Comparison of ENCODE assay signal across 15 mouse cellular contexts in genomic region chr13:110541288-110542148, GRCm38 (mm10).
DNase-seq lines count a peak whose midpoint lies in the region; ATAC-seq and TF ChIP-seq lines count a peak whose summit lies in the region.
"Had no signal": no experiment of that assay in that cellular context is flagged by ENCODE, and none has a peak within 500 bp of the region (broad histone marks: within the 10 kb centered on the region; RNA-seq: fewer than 3 reads in every experiment).

No protein-coding gene starts in this region.

- 74% methylated on average over 5 of the region's 5 CpGs for WGBS in forebrain, embryonic 16.5 days
- 88% methylated on average over 5 of the region's 5 CpGs for WGBS in forebrain, embryonic 11.5 days
- 81% methylated on average over 5 of the region's 5 CpGs for WGBS in liver, postnatal 0 days (ENCODE audit: insufficient replicate concordance)
- 77% methylated on average over 5 of the region's 5 CpGs for WGBS in liver, embryonic 12.5 days (ENCODE audit: insufficient replicate concordance)

- no peak overlapping the region for H3K4me3 ChIP-seq in forebrain, embryonic 16.5 days (replicated peaks; ENCODE audit: low read length)
- H3K4me3 ChIP-seq in forebrain, embryonic 11.5 days (ENCODE audit: low read depth, low read length): no peak overlapping the region
- no peak overlapping the region for H3K4me3 ChIP-seq in liver, postnatal 0 days (ENCODE audit: low read depth, low read length)
- H3K4me3 ChIP-seq in liver, embryonic 12.5 days: no peak overlapping the region
- H3K4me3 ChIP-seq: heart, embryonic 15.5 days; hindbrain, embryonic 15.5 days had no signal

- no peak for TF ChIP-seq CTCF in liver, postnatal 0 days (IDR thresholded peaks at IDR 0.05; ENCODE audit: low read depth)

- no peak for DNase-seq in forebrain, embryonic 11.5 days (ENCODE audit: low spot score)
- DNase-seq in liver, postnatal 0 days: no peak
- DNase-seq in NIH3T3 (ENCODE audit: low read depth): peak; percentile 70
- peak; percentile 26 to 42 for DNase-seq in left cerebral cortex, postnatal 36 days (ENCODE audit: low spot score in 2 of 2)
- no peak for DNase-seq in cerebellum, postnatal 4 days (ENCODE audit: low spot score in 2 of 2)
- no peak for DNase-seq in kidney, adult 8-10 months
- DNase-seq: cerebellum, postnatal 25 days; gastrocnemius, postnatal 10 days; kidney, adult 2 months; lung, postnatal 10 days; thymus, postnatal 25 days had no signal

- peaks cover 11% of the 10 kb centered on the region for H3K4me1 ChIP-seq in forebrain, embryonic 16.5 days (replicated peaks; ENCODE audit: control insufficient read depth, insufficient read depth, low read length)
- no peaks in the 10 kb centered on the region for H3K4me1 ChIP-seq in forebrain, embryonic 11.5 days (replicated peaks; ENCODE audit: control insufficient read depth, insufficient read depth, low read length)
- peaks cover 6% of the 10 kb centered on the region; the same call in 1 of the 2 replicates for H3K4me1 ChIP-seq in liver, postnatal 0 days (ENCODE audit: insufficient read depth)
- no peaks in the 10 kb centered on the region for H3K4me1 ChIP-seq in liver, embryonic 12.5 days

- H3K27ac ChIP-seq in forebrain, embryonic 16.5 days (ENCODE audit: low read length): peak overlapping the region; percentile 28; the same call in 1 of the 2 replicates
- H3K27ac ChIP-seq in forebrain, embryonic 11.5 days (ENCODE audit: low read depth, low read length): no peak overlapping the region
- H3K27ac ChIP-seq in liver, postnatal 0 days (ENCODE audit: low read depth): no peak overlapping the region
- H3K27ac ChIP-seq in liver, embryonic 12.5 days: no peak overlapping the region
- H3K27ac ChIP-seq: heart, embryonic 15.5 days had no signal

- no peak for TF ChIP-seq EP300 in liver, postnatal 0 days (IDR thresholded peaks at IDR 0.05; ENCODE audit: low read depth)

- no peak overlapping the region for H3K4me2 ChIP-seq in forebrain, embryonic 16.5 days (ENCODE audit: low read length)
- H3K4me2 ChIP-seq in forebrain, embryonic 11.5 days (ENCODE audit: low read depth, low read length, severe bottlenecking): no peak overlapping the region
- no peak overlapping the region for H3K4me2 ChIP-seq in liver, postnatal 0 days (ENCODE audit: low read depth, low read length)
- H3K4me2 ChIP-seq in liver, embryonic 12.5 days: no peak overlapping the region
- H3K4me2 ChIP-seq: heart, embryonic 15.5 days; hindbrain, embryonic 15.5 days had no signal

- H3K27me3 ChIP-seq in forebrain, embryonic 16.5 days (replicated peaks; ENCODE audit: control insufficient read depth, insufficient read depth, low read length): no peaks in the 10 kb centered on the region
- H3K27me3 ChIP-seq in forebrain, embryonic 11.5 days (ENCODE audit: control insufficient read depth, insufficient read depth, low read length): no peaks in the 10 kb centered on the region
- no peaks in the 10 kb centered on the region for H3K27me3 ChIP-seq in liver, postnatal 0 days (ENCODE audit: insufficient read depth, low read length)
- H3K27me3 ChIP-seq in liver, embryonic 12.5 days (replicated peaks): no peaks in the 10 kb centered on the region
- H3K27me3 ChIP-seq: heart, embryonic 15.5 days; hindbrain, embryonic 15.5 days had no signal

- H3K36me3 ChIP-seq in forebrain, embryonic 16.5 days (ENCODE audit: control insufficient read depth, insufficient read depth): no peaks in the 10 kb centered on the region
- no peaks in the 10 kb centered on the region for H3K36me3 ChIP-seq in forebrain, embryonic 11.5 days (ENCODE audit: control insufficient read depth, insufficient read depth, low read length)
- H3K36me3 ChIP-seq in liver, postnatal 0 days (replicated peaks; ENCODE audit: insufficient read depth, low read length): no peaks in the 10 kb centered on the region
- H3K36me3 ChIP-seq in liver, embryonic 12.5 days: no peaks in the 10 kb centered on the region
- H3K36me3 ChIP-seq: heart, embryonic 15.5 days; hindbrain, embryonic 15.5 days had no signal

- H3K9ac ChIP-seq in forebrain, embryonic 16.5 days (replicated peaks; ENCODE audit: low read depth, low read length): no peak overlapping the region
- H3K9ac ChIP-seq in forebrain, embryonic 11.5 days (ENCODE audit: low read length): no peak overlapping the region
- no peak overlapping the region for H3K9ac ChIP-seq in liver, postnatal 0 days (replicated peaks)
- no peak overlapping the region for H3K9ac ChIP-seq in liver, embryonic 12.5 days
- H3K9ac ChIP-seq: heart, embryonic 15.5 days; hindbrain, embryonic 15.5 days had no signal

- no peaks in the 10 kb centered on the region for H3K9me3 ChIP-seq in forebrain, embryonic 16.5 days (ENCODE audit: control insufficient read depth, low read length)
- H3K9me3 ChIP-seq in forebrain, embryonic 11.5 days (ENCODE audit: control insufficient read depth, low read length): no peaks in the 10 kb centered on the region
- no peaks in the 10 kb centered on the region for H3K9me3 ChIP-seq in liver, postnatal 0 days (ENCODE audit: low read length)
- H3K9me3 ChIP-seq in liver, embryonic 12.5 days (replicated peaks): no peaks in the 10 kb centered on the region
- H3K9me3 ChIP-seq: heart, embryonic 15.5 days; hindbrain, embryonic 15.5 days had no signal

- peak; percentile 44; the same call in 1 of the 2 replicates for ATAC-seq in forebrain, embryonic 16.5 days
- no peak for ATAC-seq in forebrain, embryonic 11.5 days (replicated peaks; ENCODE audit: low FRiP score)
- peak; percentile 35 for ATAC-seq in liver, postnatal 0 days
- no peak for ATAC-seq in liver, embryonic 12.5 days

- intact Hi-C loops in left cerebral cortex, postnatal 36 days (cut with DNase I): loop anchor here (2.0 kb wide), 1 partner anchor 85 kb away; no protein-coding TSS in a partner anchor

Comparison
In these comparisons a context has a peak if more than half of its experiments do, and no peak if none do; other contexts are left out.
1. ATAC-seq: peak in forebrain, embryonic 16.5 days (single experiment) and liver, postnatal 0 days (single experiment); none in forebrain, embryonic 11.5 days (single experiment) and liver, embryonic 12.5 days (single experiment).
2. DNase-seq: peak in NIH3T3 (single experiment) and left cerebral cortex, postnatal 36 days (2 of 2); none in forebrain, embryonic 11.5 days (single experiment), liver, postnatal 0 days (single experiment), cerebellum, postnatal 4 days (0 of 2) and kidney, adult 8-10 months (0 of 2).